Mouse (Mus musculus) CD4-positive, CD25-positive, alpha-beta regulatory T cell, adult 4 months (primary cell): ENCODE data around the gene Akap7. TPM values are rescaled to one million over a fixed set of nuclear protein-coding genes. Genes with fewer than 3 reads are reported as not detected.
"Not testable (repeated sequence)": the region's sequence is repeated elsewhere in the genome, so short reads cannot be mapped to it uniquely, and the experiment has no call there.

ENCODE experiments used
- ATAC-seq: one replicate; pipeline ENCODE4 v1.8.0; 2017
- polyA plus RNA-seq, 2 experiments: library from polyadenylated mRNA; unstranded; fragments of 100-300 nt; shearing (Covaris generic); gene quantifications; one replicate each; pipeline ENCODE4 v1.2.1; 2017

The Akap7 gene
- polyA plus RNA-seq, 2 experiments from 2014 or later = 3.9 to 6.1 TPM

DNA sequence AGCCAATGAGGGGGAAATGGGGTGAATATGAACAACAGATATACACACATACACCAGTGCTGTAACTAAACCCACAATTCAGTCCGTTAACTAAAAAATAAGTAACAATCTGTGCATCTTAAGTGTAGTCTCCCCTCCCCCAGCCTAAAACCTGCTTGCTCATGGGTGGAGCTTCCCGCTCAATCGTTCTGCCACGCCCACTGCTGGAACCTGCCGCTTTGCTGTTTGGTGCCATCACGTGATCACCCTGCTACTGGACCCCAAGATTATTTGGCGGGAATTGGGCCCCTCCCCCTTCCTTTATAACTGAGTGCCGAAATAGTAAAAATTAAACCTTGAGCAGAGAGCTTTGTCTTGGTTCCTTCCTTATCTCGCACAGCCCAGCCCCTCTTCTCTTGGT lies 121.4 kb downstream of the Akap7 start:
- ATAC-seq = not testable (repeated sequence)

GRCm38 (mm10) chr10:25185691-25186090 lies 122.0 kb downstream of the Akap7 start:
- ATAC-seq = no peak

- no peak for ATAC-seq
These were observed 122.7 kb downstream of the Akap7 start for GRCm38 (mm10) chr10:25184819-25185603.

GRCm38 (mm10) chr10:25183271-25183670 lies 124.4 kb downstream of the Akap7 start:
- ATAC-seq = no peak

- ATAC-seq = no peak
These were observed 128.6 kb downstream of the Akap7 start for GRCm38 (mm10) chr10:25179030-25179429.

DNA sequence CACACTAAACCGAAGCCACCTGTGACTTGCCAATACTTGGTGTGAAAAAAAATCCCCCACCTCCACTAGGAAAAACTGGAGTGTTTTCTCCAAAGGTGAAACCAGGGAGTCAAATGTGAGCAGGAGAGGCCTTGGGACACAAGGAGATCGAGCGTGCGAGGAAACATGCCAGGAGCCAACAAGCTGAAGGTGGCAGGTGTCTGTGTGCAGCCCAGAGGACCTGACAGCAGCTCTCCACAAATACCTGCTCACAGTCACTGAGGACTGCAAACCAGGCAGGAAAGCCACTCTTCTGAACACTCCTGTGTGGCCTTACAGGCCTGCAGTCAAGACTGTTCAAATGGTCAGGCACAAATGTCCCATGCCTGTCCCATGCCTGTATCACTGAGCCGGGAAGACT lies 130.4 kb downstream of the Akap7 start:
- no peak for ATAC-seq

GRCm38 (mm10) chr10:25174872-25175271 lies 132.8 kb downstream of the Akap7 start:
- ATAC-seq = no peak

- ATAC-seq = no peak
These were observed 140.1 kb downstream of the Akap7 start for GRCm38 (mm10) chr10:25167365-25168194.

- ATAC-seq = not testable (repeated sequence)
These were observed 144.2 kb downstream of the Akap7 start for GRCm38 (mm10) chr10:25163510-25163909.

DNA sequence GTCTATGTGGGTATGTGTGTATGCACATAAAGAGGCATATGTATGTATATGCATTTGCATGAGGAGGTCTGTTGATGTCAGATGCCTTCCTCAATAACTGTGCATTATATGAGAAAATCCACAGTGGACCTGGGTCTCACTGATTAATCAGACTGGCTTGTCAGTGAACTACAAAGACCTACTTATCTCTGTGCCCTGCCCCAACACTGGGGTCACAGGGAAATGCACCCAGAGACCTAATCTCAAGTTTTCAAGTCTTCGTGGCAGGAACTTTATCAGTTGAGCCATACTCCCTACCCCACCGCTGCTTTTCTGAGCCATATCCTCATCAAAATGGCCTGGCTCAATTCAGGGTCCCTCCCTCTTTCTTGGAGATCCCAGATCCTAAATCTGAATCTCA lies 146.0 kb downstream of the Akap7 start:
- no peak for ATAC-seq

- no peak for ATAC-seq
These were observed 149.0 kb downstream of the Akap7 start for GRCm38 (mm10) chr10:25158651-25159050.

- no peak for ATAC-seq
These were observed 150.3 kb downstream of the Akap7 start for GRCm38 (mm10) chr10:25157339-25157738.

DNA sequence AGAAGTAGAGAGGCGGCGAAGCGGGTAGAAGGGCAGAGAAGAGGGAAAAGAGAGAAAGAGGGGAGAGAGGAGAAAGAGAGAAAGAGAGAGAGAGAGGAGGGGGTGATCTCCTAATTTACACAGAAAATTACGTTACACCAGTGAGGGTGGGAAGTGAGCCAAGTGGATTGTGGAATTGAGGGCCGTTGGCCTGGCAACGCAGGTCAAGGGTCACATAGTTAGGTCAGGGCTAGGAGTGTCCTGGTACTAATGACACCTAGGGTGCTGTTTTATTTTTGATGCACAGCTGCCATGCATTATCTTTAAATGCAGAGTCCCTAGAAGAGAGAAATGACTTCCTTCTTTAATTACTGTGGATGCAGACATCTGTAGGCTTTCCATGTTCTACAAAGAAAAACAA lies 153.4 kb downstream of the Akap7 start:
- ATAC-seq = no peak

DNA sequence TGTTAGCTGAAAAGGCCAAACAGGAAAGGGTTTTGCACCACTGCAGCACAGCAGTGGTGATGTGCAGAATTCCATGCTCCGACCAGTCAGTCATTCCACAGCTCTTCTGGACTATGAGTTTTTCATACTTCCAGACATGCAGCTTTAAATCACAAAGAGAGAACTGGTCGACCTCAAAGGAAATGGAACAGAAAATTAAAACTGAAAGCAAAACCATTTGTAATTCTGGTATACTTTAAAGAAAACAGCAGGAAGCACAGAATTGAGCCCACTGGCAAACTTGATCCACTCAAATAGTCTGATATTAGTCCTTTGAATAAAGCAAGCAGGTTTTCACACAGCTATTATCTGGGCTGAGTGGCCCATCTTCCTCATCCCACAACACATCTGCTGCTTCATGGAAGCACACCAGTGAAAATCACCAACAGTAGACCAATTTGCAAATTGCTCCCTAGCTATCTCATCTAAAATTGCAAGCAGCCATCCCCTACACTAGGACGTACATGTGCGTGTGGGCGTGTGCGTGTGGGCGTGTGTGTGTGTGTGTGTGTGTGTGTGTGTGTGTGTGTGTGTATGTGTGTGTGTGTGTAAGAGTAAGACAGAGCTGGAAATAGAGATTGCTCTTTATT lies 156.4 kb downstream of the Akap7 start:
- peak; percentile 97 for ATAC-seq

DNA sequence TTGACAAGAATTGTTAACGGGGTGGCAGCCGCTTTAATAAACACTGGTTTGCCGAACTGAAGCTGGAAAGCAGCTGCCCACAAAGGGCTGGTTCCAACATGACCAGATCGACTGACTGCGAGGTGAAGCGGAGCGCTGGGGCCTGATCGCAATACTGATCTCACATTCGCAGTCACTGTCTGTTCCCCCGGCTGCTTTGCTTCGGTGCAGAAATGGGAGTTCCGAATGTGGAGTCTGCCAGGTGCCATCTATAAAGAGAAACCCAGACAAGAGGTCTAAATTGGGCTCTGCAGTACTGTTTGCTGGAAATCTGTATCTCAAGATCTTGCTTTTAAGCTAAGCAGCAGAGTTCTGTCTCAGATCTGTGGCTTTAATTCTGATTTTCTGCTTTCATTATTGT lies 161.8 kb downstream of the Akap7 start:
- no peak for ATAC-seq

DNA sequence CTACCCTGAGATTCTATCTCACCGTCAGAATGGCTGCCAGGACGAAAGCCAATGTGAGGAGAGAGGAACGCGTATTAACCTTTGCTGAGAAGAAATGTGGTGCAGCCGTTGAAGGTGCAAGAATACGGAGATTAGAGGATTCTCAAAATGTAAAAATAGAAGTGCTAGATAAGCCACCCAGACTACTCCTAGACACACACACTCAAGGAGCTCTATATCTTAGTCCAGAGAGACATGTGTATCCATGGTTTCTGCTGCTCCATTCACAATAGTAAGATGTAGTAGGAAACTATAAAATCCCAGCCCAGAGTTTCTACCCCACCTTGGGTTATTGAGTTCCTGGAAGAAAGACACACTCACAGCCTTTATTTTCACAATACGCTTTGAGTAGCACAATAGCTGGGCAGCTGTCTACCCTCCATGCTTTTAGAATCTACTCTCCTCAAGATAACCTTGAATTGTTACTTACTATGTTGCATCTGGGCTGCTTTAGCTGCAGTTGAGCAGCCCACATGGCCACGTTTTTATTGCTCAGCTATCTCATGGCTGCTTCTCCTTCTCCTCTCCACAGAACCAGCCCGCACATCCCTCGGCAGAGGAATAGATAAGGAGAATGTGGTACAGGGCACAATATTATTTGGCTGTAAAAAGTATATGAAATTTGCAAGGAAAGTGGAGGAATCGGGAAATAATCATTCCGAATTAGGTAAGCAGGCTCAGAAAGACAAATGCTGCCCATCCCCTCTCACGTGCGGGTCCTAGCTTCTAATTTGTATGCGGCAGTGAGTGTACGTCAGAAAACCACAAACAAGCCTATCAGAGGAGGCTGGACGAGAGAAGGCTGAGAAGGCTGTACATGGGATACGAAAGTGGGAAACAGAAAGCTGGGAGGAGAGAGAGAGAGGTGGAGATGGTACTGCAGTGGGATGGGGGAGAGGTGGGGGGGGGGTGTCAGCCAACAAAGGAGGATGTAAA lies 162.6 kb downstream of the Akap7 start:
- no peak for ATAC-seq

DNA sequence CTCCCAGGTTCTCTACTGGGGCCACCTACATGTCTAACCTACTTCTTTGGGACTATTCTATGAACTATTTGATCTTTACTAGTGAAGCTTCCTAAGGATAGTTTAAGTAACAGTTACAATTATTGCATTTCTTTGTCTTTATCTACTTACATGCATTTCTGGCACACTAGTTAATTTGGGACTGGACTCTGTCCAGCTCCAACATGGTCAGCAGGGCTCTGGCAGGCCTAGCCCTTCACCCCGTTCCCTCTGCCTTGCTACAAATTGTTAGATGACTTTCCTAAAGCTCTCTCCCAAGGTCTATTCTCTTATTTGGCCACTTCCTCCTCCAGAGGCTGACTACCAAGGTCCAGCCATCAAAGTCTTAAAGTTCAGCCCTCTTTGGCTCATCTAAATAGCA lies 165.9 kb downstream of the Akap7 start:
- no peak for ATAC-seq

DNA sequence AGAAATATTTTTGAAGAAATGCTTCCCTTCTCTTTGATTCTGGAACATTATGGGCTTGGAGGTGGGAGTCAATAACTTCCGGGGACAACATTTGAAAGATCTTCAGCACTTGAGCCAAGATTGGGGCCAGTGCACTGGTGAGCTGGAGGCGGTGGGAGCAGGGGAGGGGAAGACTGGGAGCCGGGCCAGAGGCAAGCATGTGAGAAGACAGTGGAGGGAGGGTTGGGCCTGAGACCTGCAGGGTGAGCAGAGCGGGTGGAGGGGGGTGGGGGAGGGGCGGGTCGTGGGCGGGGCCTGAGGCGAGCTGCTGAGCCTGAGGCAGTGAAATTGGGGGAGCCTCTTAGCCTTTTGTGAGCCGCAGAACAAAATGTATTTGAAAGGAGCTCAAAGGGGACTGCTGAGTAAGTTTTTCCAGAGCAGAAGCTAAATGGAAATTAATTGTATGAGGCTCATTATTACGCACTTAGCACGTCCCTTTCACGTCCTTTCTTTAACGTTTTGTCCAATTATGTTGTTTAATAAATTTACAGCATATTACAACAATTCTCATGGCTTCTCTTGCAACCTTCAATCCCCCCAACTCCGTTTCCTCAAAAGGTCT lies 167.4 kb downstream of the Akap7 start:
- peak; percentile 82 for ATAC-seq

- no peak for ATAC-seq
These were observed 174.1 kb downstream of the Akap7 start for GRCm38 (mm10) chr10:25133581-25133980.

GRCm38 (mm10) chr10:25128455-25128863 lies 179.2 kb downstream of the Akap7 start:
- no peak for ATAC-seq

GRCm38 (mm10) chr10:25126035-25126434 lies 181.6 kb downstream of the Akap7 start:
- ATAC-seq = no peak
